Mouse (Mus musculus) heart, adult 11 months (tissue): ENCODE results near the gene Psma4.

ENCODE experiments used
- DNase-seq: peaks from one replicate; pipeline ENCODE4 v3.0.0; 2022

The Psma4 gene

GRCm38 (mm10) chr9:54990362-54990761, 39.8 kb downstream of the Psma4 start:
- DNase-seq, result no peak

GRCm38 (mm10) chr9:54994381-54994780, 43.8 kb downstream of the Psma4 start:
- DNase-seq, result no peak

- DNase-seq, result peak; percentile 73
Measured at GRCm38 (mm10) chr9:54995645-54996044, 45.1 kb downstream of the Psma4 start.

- peak; percentile 55 for DNase-seq
Measured at GRCm38 (mm10) chr9:55003609-55004008, 53.0 kb downstream of the Psma4 start.
